Mouse (Mus musculus): ENCODE data around the gene Bmp3.

DNA sequence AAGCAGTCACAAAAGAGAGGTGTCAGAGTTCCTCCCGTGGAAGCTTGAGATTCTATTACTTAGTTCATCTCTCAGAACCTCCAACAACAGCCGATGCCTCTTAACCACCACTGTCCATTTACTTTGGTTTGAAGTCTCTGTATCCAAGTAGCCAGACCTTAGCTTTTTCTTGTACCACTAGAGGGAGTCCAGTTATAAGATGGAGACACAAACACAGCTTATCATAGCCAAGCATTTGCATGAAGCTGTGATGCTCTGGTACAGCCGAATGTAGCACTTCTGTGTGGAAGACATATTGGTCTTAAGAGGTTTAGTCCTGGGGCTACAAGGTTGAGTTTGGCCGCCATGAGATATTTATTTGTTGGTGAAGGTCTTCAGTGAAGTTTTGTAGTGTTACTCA lies 48.1 kb downstream of the Bmp3 start:
- TF ChIP-seq CTCF (IDR thresholded peaks at IDR 0.05; ENCODE audit: insufficient read depth, low read depth, low read length) (no peak), POLR2A (IDR thresholded peaks at IDR 0.05; ENCODE audit: insufficient read depth, low read depth, low read length) (no peak)

All from olfactory bulb, adult 2 months (tissue).